Mouse (Mus musculus): Measurements from ENCODE around the gene Zfand2a.

- TF ChIP-seq CTCF (IDR thresholded peaks at IDR 0.05; ENCODE audit: borderline replicate concordance, extremely low read depth, insufficient read depth, insufficient read length): no peak
- TF ChIP-seq POLR2A (IDR thresholded peaks at IDR 0.05; ENCODE audit: borderline replicate concordance, extremely low read depth, insufficient read depth, insufficient read length, poor library complexity, severe bottlenecking): no peak
Observed at GRCm38 (mm10) chr5:139512201-139512600, 27.9 kb upstream of the Zfand2a start.
